Mouse (Mus musculus) midbrain, embryonic 10.5 days (tissue): Measurements from ENCODE around the gene Npepps. TPM values are rescaled to one million over a fixed set of nuclear protein-coding genes. Genes with fewer than 3 reads are reported as not detected.
"Not testable (repeated sequence)": the region's sequence is repeated elsewhere in the genome, so short reads cannot be mapped to it uniquely, and the experiment has no call there.

ENCODE experiments used
- DNase-seq: peaks from one replicate; pipeline ENCODE4 v3.0.0-alpha.2; 2017; ENCODE audit warnings: low spot score
- H3K27ac ChIP-seq: fragments of 300-500 bp; sonication (generic); replicated peaks from 2 replicates; pipeline ENCODE4 v1.5.1; 2016; ENCODE audit warnings: mild to moderate bottlenecking
- H3K27me3 ChIP-seq: fragments of 300-500 bp; sonication (generic); 2 replicates; pipeline ENCODE4 v1.6.1; 2016; ENCODE audit warnings: low read depth, mild to moderate bottlenecking; ENCODE audit not compliant: poor library complexity, severe bottlenecking
- H3K36me3 ChIP-seq: fragments of 300-500 bp; sonication (generic); 2 replicates; pipeline ENCODE4 v1.6.1; 2016; ENCODE audit warnings: mild to moderate bottlenecking, moderate library complexity
- H3K4me1 ChIP-seq: fragments of 300-500 bp; sonication (generic); 2 replicates; pipeline ENCODE4 v1.6.1; 2016
- H3K4me3 ChIP-seq: fragments of 300-500 bp; sonication (generic); 2 replicates; pipeline ENCODE4 v1.5.1; 2016; ENCODE audit warnings: mild to moderate bottlenecking, moderate library complexity
- H3K9me3 ChIP-seq: fragments of 300-500 bp; sonication (generic); replicated peaks from 2 replicates; pipeline ENCODE4 v1.6.1; 2016; ENCODE audit warnings: mild to moderate bottlenecking
- WGBS: fragments of 180-500 bp; shearing (Covaris S2); methylation state at CpG from one replicate; pipeline ENCODE4 v1.1.7; 2016; 5-methylcytosine and 5-hydroxymethylcytosine counted together
- polyA plus RNA-seq: library from polyadenylated mRNA; unstranded; fragments of >200 nt; fragmentation: Nextera tagmentation; extraction: Ambion mirVana; gene quantifications from 2 replicates; pipeline ENCODE4 v1.2.1, GENCODE M21; 2016

The Npepps gene
- polyA plus RNA-seq, 1 experiment from 2014 or later = 108 TPM

- no peak overlapping the region for H3K27ac ChIP-seq
- H3K4me3 ChIP-seq = no peak overlapping the region
- H3K27me3 ChIP-seq = peaks cover 3% of the 10 kb centered on the region; the same call in 1 of the 2 replicates
- 78% methylated on average over 9 of the region's 9 CpGs for WGBS
- no peaks in the 10 kb centered on the region for H3K36me3 ChIP-seq
- DNase-seq = no peak
- H3K9me3 ChIP-seq = no peaks in the 10 kb centered on the region
- peaks cover 16% of the 10 kb centered on the region for H3K4me1 ChIP-seq
These were observed 5.7 kb upstream of the Npepps start for GRCm38 (mm10) chr11:97285852-97286775.

GRCm38 (mm10) chr11:97284854-97285253 is 4.4 kb upstream of the Npepps start:
- Histone ChIP-seq H3K4me1 (peaks cover 18% of the 10 kb centered on the region), H3K27me3 (peaks cover 4% of the 10 kb centered on the region; the same call in 1 of the 2 replicates), H3K27ac (no peak overlapping the region), H3K9me3 (no peaks in the 10 kb centered on the region), H3K36me3 (no peaks in the 10 kb centered on the region), H3K4me3 (no peak overlapping the region)
- no peak for DNase-seq
- 74% methylated on average over 4 of the region's 4 CpGs for WGBS

- H3K4me1 ChIP-seq = peaks cover 29% of the 10 kb centered on the region
- no peaks in the 10 kb centered on the region for H3K9me3 ChIP-seq
- H3K36me3 ChIP-seq = 0 out of 2 replicates have a peak, but pooled peaks cover under 1% of the 10 kb centered on the region
- WGBS = 87% methylated on average over 6 of the region's 6 CpGs
- no peak for DNase-seq
- no peak overlapping the region for H3K4me3 ChIP-seq
- no peak overlapping the region for H3K27ac ChIP-seq
- peaks cover 4% of the 10 kb centered on the region; the same call in 1 of the 2 replicates for H3K27me3 ChIP-seq
These were observed 1.7 kb upstream of the Npepps start for GRCm38 (mm10) chr11:97282179-97282578.

- under 1% methylated on average over 64 of the region's 64 CpGs for WGBS
- Histone ChIP-seq H3K4me3 (peak overlapping the region; percentile 98), H3K9me3 (0 out of 2 replicates have a peak, but pooled peaks cover under 1% of the 10 kb centered on the region), H3K27me3 (peaks cover 4% of the 10 kb centered on the region; the same call in 1 of the 2 replicates), H3K27ac (peak overlapping the region; percentile 99), H3K36me3 (peaks cover 11% of the 10 kb centered on the region), H3K4me1 (peaks cover 24% of the 10 kb centered on the region)
- peak; percentile 88 for DNase-seq
These were observed 828 bp downstream of the Npepps start for GRCm38 (mm10) chr11:97279405-97280215.

GRCm38 (mm10) chr11:97279040-97279404 is 1.4 kb downstream of the Npepps start:
- Histone ChIP-seq H3K27ac (peak overlapping the region; percentile 99), H3K4me1 (peaks cover 24% of the 10 kb centered on the region), H3K27me3 (peaks cover 4% of the 10 kb centered on the region; the same call in 1 of the 2 replicates), H3K9me3 (0 out of 2 replicates have a peak, but pooled peaks cover 3% of the 10 kb centered on the region), H3K4me3 (peak overlapping the region; percentile 98), H3K36me3 (peaks cover 16% of the 10 kb centered on the region)
- DNase-seq = no peak
- 32% methylated on average over 11 of the region's 11 CpGs for WGBS

- H3K4me1 ChIP-seq = peaks cover 24% of the 10 kb centered on the region
- WGBS = 87% methylated on average over 6 of the region's 6 CpGs
- H3K4me3 ChIP-seq = peak overlapping the region; percentile 98
- no peak for DNase-seq
- H3K27me3 ChIP-seq = peaks cover 4% of the 10 kb centered on the region; the same call in 1 of the 2 replicates
- H3K27ac ChIP-seq = peak overlapping the region; percentile 99
- peaks cover 16% of the 10 kb centered on the region for H3K36me3 ChIP-seq
- 0 out of 2 replicates have a peak, but pooled peaks cover 3% of the 10 kb centered on the region for H3K9me3 ChIP-seq
These were observed 2.0 kb downstream of the Npepps start for GRCm38 (mm10) chr11:97278456-97278855.

- WGBS = 92% methylated on average over 5 of the region's 5 CpGs
- Histone ChIP-seq H3K27ac (no peak overlapping the region), H3K4me3 (no peak overlapping the region), H3K9me3 (0 out of 2 replicates have a peak, but pooled peaks cover 3% of the 10 kb centered on the region), H3K4me1 (peaks cover 24% of the 10 kb centered on the region), H3K27me3 (peaks cover 4% of the 10 kb centered on the region; the same call in 1 of the 2 replicates), H3K36me3 (peaks cover 26% of the 10 kb centered on the region)
- DNase-seq = no peak
These were observed 3.3 kb downstream of the Npepps start for GRCm38 (mm10) chr11:97277166-97277565.

- no peak overlapping the region for H3K27ac ChIP-seq
- 68% methylated on average over 1 of the region's 1 CpGs for WGBS
- peaks cover 23% of the 10 kb centered on the region for H3K4me1 ChIP-seq
- H3K4me3 ChIP-seq = no peak overlapping the region
- peaks cover 26% of the 10 kb centered on the region for H3K36me3 ChIP-seq
- no peak for DNase-seq
- 0 out of 2 replicates have a peak, but pooled peaks cover 3% of the 10 kb centered on the region for H3K9me3 ChIP-seq
- no peaks in the 10 kb centered on the region for H3K27me3 ChIP-seq
These were observed 4.4 kb downstream of the Npepps start for GRCm38 (mm10) chr11:97276019-97276418.

- 0 out of 2 replicates have a peak, but pooled peaks cover 3% of the 10 kb centered on the region for H3K9me3 ChIP-seq
- peaks cover 18% of the 10 kb centered on the region for H3K4me1 ChIP-seq
- H3K4me3 ChIP-seq = no peak overlapping the region
- no peak for DNase-seq
- 93% methylated on average over 2 of the region's 2 CpGs for WGBS
- H3K27me3 ChIP-seq = no peaks in the 10 kb centered on the region
- peaks cover 26% of the 10 kb centered on the region for H3K36me3 ChIP-seq
- no peak overlapping the region for H3K27ac ChIP-seq
These were observed 5.1 kb downstream of the Npepps start for GRCm38 (mm10) chr11:97275349-97275748.

- DNase-seq, H3K27me3 ChIP-seq, H3K9me3 ChIP-seq, H3K27ac ChIP-seq, H3K4me3 ChIP-seq: not testable (repeated sequence)
- Histone ChIP-seq H3K4me1 (peaks cover 18% of the 10 kb centered on the region), H3K36me3 (peaks cover 26% of the 10 kb centered on the region)
- 96% methylated on average over 6 of the region's 6 CpGs for WGBS
These were observed 5.5 kb downstream of the Npepps start for GRCm38 (mm10) chr11:97274947-97275346.

- H3K27ac ChIP-seq = no peak overlapping the region
- peaks cover 9% of the 10 kb centered on the region for H3K4me1 ChIP-seq
- H3K36me3 ChIP-seq = peaks cover 26% of the 10 kb centered on the region
- WGBS = 87% methylated on average over 5 of the region's 5 CpGs
- DNase-seq = no peak
- no peaks in the 10 kb centered on the region for H3K27me3 ChIP-seq
- no peak overlapping the region for H3K4me3 ChIP-seq
- H3K9me3 ChIP-seq = 0 out of 2 replicates have a peak, but pooled peaks cover 3% of the 10 kb centered on the region
These were observed 6.8 kb downstream of the Npepps start for GRCm38 (mm10) chr11:97273613-97274012.

- Histone ChIP-seq H3K4me3 (no peak overlapping the region), H3K27me3 (no peaks in the 10 kb centered on the region), H3K36me3 (peaks cover 26% of the 10 kb centered on the region), H3K27ac (no peak overlapping the region), H3K4me1 (peaks cover 1% of the 10 kb centered on the region), H3K9me3 (0 out of 2 replicates have a peak, but pooled peaks cover 3% of the 10 kb centered on the region)
- WGBS = 98% methylated on average over 4 of the region's 4 CpGs
- no peak for DNase-seq
These were observed 7.6 kb downstream of the Npepps start for GRCm38 (mm10) chr11:97272835-97273234.
